Mouse (Mus musculus) hindbrain, embryonic 11.5 days (tissue): Measurements from ENCODE around the gene Btg2. TPM values are rescaled to one million over a fixed set of nuclear protein-coding genes. Genes with fewer than 3 reads are reported as not detected.

Source experiments
- ATAC-seq: fragments of 200-750 bp; cut with Nextera tagmentation; 2 replicates; pipeline ENCODE4 v1.8.0; 2017; ENCODE audit warnings: mild to moderate bottlenecking, moderate TSS enrichment, moderate library complexity; ENCODE audit not compliant: low FRiP score
- DNase-seq: peaks from one replicate; pipeline ENCODE4 v3.0.0-alpha.2; 2015; ENCODE audit warnings: low spot score
- H3K27ac ChIP-seq: fragments of 300-500 bp; sonication (generic); 2 replicates; pipeline ENCODE4 v1.5.1; 2014; ENCODE audit warnings: mild to moderate bottlenecking, low read depth, low read length
- H3K27me3 ChIP-seq: fragments of 300-500 bp; sonication (generic); 2 replicates; pipeline ENCODE4 v1.6.1; 2014; ENCODE audit warnings: mild to moderate bottlenecking, low read length, moderate library complexity, mixed read lengths; ENCODE audit not compliant: control insufficient read depth, insufficient read depth
- H3K36me3 ChIP-seq: fragments of 300-500 bp; sonication (generic); 2 replicates; pipeline ENCODE4 v1.6.1; 2014; ENCODE audit warnings: mild to moderate bottlenecking, low read length, moderate library complexity, mixed read lengths; ENCODE audit not compliant: control insufficient read depth, insufficient read depth
- H3K4me1 ChIP-seq: fragments of 300-500 bp; sonication (generic); replicated peaks from 2 replicates; pipeline ENCODE4 v1.6.1; 2014; ENCODE audit warnings: low read length, mixed read lengths; ENCODE audit not compliant: control insufficient read depth, insufficient read depth
- H3K4me2 ChIP-seq: fragments of 300-500 bp; sonication (generic); replicated peaks from 2 replicates; pipeline ENCODE4 v1.6.1; 2014; ENCODE audit warnings: mild to moderate bottlenecking, low read depth, low read length
- H3K4me3 ChIP-seq: fragments of 300-500 bp; sonication (generic); 2 replicates; pipeline ENCODE4 v1.5.1; 2014; ENCODE audit warnings: low read depth, low read length
- H3K9ac ChIP-seq: fragments of 300-500 bp; sonication (generic); 2 replicates; pipeline ENCODE4 v1.6.1; 2014; ENCODE audit warnings: low read depth, low read length
- H3K9me3 ChIP-seq: fragments of 300-500 bp; sonication (generic); 2 replicates; pipeline ENCODE4 v1.6.1; 2016; ENCODE audit warnings: low read length; ENCODE audit not compliant: control insufficient read depth
- WGBS: fragments of 180-500 bp; shearing (Covaris S2); extraction: QIAGEN DNeasy Blood & Tissue Kit; methylation state at CpG from one replicate; pipeline ENCODE4 v1.1.7; 2014; 5-methylcytosine and 5-hydroxymethylcytosine counted together
- polyA plus RNA-seq: library from polyadenylated mRNA; unstranded; fragments of >200 nt; fragmentation: Nextera tagmentation; extraction: Ambion mirVana; gene quantifications from 2 replicates; pipeline ENCODE4 v1.2.1, GENCODE M21; 2014

The Btg2 gene
- polyA plus RNA-seq, 1 experiment from 2014 or later = 107 TPM

DNA sequence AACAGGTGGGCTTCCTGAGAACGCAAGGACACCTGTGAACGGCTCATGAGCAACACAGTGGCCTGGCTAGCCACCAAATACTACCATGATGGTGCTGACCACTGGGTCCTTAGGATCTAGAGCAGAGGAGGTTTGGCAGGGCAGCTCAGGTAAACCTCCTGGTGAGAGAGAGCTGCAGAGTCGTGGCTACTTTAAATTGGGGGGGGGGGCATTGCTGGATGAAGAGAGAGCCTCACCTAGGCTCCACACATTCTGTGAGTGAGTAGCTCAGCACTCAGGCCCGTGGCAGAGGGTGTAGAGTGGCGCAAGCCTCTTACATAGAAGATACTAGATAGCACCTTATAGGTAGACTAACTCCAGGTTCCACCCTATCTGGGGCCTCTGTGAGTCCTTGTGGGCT lies 21.5 kb upstream of the Btg2 start:
- no peak overlapping the region for H3K4me2 ChIP-seq
- ATAC-seq (no peak), DNase-seq (no peak)
- no peak overlapping the region for H3K9ac ChIP-seq
- H3K4me3 ChIP-seq = no peak overlapping the region
- peaks cover 9% of the 10 kb centered on the region; the same call in 1 of the 2 replicates for H3K4me1 ChIP-seq
- H3K27me3 ChIP-seq = no peaks in the 10 kb centered on the region
- no peaks in the 10 kb centered on the region for H3K36me3 ChIP-seq
- no peak overlapping the region for H3K27ac ChIP-seq
- WGBS = 82% methylated on average over 5 of the region's 5 CpGs
- H3K9me3 ChIP-seq = no peaks in the 10 kb centered on the region

DNA sequence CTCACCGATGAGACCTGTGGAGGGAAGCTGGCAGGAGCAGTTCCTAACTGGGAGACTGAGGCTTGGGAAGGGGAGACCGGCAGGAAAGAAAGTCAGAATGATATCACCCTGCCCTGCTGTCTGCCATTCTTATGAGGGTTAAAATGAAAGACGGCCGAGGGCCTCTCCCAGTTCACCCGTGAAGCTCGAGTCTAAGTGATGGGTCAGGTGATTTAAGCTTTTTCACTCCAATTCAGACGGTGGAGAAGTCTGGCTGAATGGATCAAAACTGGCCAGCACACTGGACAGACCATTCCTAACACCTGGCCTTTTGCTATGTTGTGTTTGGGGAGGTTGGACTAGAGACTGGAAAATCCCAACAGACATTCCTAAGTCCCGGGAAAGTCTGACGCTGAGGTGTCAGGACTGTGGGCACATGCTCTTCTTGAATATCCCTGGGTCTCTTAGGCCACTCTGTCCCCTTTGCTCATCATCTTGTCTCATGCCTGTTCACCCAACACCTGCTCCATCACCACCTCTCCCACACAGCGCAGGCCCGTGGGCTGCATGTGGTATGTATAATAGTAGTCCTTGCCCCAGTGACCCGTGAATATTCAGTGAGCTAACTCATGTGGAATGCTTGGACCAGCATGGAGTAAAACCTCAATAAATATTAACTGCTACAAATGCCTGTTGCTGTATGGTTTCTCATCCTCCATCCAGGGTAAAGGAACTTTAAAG lies 20.8 kb upstream of the Btg2 start:
- no peaks in the 10 kb centered on the region for H3K9me3 ChIP-seq
- peak overlapping the region; percentile 63 for H3K4me2 ChIP-seq
- no peaks in the 10 kb centered on the region for H3K36me3 ChIP-seq
- ATAC-seq (no peak), DNase-seq (no peak)
- WGBS = 31% methylated on average over 12 of the region's 12 CpGs
- H3K4me3 ChIP-seq = peak overlapping the region; percentile 34
- peak overlapping the region; percentile 38 for H3K9ac ChIP-seq
- H3K4me1 ChIP-seq = peaks cover 9% of the 10 kb centered on the region; the same call in 1 of the 2 replicates
- H3K27me3 ChIP-seq = no peaks in the 10 kb centered on the region
- H3K27ac ChIP-seq = peak overlapping the region; percentile 75

DNA sequence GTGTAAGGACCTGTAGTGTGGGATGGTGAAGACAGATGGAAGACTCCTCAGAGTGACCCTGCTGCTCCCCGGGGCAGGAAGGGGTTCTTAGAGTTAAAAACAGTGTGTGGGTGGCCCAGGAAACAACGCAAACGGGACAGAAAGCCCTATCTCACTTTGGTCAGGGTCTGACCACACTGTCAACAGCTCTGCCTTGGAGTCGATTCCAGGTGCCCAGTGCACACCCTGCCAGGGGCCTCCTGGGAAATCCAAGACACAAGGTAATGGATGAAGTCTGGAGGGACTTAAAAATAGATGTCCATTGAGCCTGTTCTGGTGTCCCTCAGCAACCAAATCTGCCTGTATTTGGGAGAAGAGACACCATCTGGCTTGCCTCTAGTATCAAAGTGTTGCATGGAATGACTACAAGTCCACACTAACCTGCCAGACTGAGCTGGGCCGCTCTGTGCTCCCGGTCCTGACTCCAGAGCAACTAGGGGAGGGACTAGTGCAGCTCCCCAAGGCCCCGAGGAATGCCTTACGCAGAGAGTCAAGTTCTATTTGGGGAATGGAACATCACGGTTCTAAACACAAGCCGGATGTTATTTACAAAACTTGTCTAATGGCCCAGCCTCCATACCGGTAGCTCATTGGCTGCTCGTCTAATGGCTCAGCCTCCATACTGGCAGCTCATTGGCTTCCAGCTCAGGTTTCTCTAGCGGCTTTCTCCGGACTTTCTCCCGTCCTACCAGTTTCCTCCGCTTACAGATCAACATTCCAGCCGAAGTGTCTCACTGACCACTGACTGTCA lies 20.0 kb upstream of the Btg2 start:
- Histone ChIP-seq H3K27me3 (no peaks in the 10 kb centered on the region), H3K4me1 (peaks cover 9% of the 10 kb centered on the region; the same call in 1 of the 2 replicates)
- peak; percentile 77 for DNase-seq

DNA sequence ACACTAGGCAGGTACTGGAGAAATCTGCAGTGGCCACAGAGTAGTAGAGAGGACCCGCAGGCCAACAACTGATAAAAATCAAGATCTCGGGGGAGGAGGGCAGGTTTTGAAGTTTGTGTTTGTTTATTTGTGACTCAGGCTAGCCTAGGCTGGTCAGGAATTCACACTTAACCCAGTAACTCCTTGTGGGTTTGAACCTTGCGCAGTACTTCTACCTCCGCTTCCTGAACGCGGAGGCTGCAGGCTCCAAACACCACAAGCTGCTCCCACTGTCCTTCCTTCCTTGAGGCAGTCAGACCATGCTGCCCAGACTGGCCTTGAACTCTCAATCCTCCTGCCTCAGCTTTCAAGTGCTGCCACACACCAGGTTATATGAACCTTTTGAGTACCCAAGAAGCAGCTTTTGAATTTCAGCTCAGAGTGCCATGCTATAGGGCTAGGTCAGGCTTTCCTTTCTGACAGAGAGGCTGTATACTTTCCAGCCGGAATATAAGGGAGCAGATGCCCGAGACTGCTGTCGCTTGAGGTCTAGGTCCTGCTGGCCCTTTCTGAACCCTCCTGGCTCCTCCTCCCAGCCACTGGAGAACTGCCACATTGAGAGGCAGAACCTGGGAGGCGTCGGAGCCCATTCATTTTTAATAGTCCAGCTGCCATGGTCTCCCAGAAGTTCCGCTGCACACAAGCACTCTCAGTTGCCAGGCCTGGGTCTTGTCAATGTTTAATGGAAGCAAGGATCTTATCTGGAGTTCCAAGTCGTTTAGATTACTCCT lies 19.2 kb upstream of the Btg2 start:
- Histone ChIP-seq H3K4me1 (peaks cover 13% of the 10 kb centered on the region), H3K4me3 (no peak overlapping the region), H3K36me3 (no peaks in the 10 kb centered on the region), H3K9ac (no peak overlapping the region), H3K27ac (peak overlapping the region; percentile 75), H3K4me2 (peak overlapping the region; percentile 63), H3K9me3 (no peaks in the 10 kb centered on the region), H3K27me3 (no peaks in the 10 kb centered on the region)
- 72% methylated on average over 13 of the region's 13 CpGs for WGBS
- ATAC-seq (no peak), DNase-seq (no peak)

More for the DNA sequence above, 20.0 kb upstream of the Btg2 start:
- H3K9me3 ChIP-seq = no peaks in the 10 kb centered on the region
- peak overlapping the region; percentile 63 for H3K4me2 ChIP-seq
- 10% methylated on average over 17 of the region's 17 CpGs for WGBS
- H3K9ac ChIP-seq = peak overlapping the region; percentile 38
- peak overlapping the region; percentile 34 for H3K4me3 ChIP-seq
- ATAC-seq = peak; percentile 73
- peak overlapping the region; percentile 75 for H3K27ac ChIP-seq
- no peaks in the 10 kb centered on the region for H3K36me3 ChIP-seq

DNA sequence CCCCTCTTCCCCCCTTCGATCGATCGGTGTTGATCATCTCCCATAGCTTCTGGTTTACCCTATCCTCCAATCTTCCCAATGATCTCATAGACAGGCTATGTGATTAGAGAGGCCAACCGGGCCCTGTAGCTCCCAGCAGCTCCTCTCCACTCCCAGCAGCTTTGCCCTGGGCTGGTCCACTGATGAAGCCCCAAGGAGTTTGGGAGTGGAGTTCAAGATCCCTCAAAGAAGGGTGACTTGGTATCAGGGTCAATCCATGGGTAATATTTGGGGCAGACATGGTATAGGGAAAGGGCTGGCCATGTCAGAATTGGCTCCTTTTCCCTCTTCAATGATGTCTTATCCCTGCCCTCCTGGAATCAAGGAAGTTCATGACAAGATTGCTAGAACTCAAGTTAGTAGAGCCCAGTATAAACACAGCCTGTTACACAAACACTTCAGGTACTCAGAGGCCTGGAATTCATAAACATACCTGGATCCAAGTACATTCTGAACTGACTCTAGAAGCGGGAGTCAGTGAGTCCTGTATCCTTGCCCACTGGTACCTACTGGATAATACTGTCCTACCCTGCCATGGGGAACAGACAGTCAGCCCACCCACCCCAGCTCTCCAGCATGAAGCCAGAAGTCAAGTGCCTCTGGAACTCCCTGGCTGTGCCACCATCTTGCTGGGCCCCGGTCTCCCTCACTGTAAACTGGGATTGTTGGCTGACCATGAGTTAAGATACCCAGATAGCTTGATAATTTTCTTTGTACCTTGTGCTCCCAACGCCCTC lies 18.3 kb upstream of the Btg2 start:
- Histone ChIP-seq H3K36me3 (no peaks in the 10 kb centered on the region), H3K4me2 (no peak overlapping the region), H3K4me1 (peaks cover 14% of the 10 kb centered on the region), H3K27ac (peak overlapping the region; percentile 56), H3K27me3 (no peaks in the 10 kb centered on the region), H3K4me3 (no peak overlapping the region), H3K9ac (no peak overlapping the region), H3K9me3 (no peaks in the 10 kb centered on the region)
- WGBS = 91% methylated on average over 7 of the region's 7 CpGs
- DNase-seq (no peak), ATAC-seq (no peak)

DNA sequence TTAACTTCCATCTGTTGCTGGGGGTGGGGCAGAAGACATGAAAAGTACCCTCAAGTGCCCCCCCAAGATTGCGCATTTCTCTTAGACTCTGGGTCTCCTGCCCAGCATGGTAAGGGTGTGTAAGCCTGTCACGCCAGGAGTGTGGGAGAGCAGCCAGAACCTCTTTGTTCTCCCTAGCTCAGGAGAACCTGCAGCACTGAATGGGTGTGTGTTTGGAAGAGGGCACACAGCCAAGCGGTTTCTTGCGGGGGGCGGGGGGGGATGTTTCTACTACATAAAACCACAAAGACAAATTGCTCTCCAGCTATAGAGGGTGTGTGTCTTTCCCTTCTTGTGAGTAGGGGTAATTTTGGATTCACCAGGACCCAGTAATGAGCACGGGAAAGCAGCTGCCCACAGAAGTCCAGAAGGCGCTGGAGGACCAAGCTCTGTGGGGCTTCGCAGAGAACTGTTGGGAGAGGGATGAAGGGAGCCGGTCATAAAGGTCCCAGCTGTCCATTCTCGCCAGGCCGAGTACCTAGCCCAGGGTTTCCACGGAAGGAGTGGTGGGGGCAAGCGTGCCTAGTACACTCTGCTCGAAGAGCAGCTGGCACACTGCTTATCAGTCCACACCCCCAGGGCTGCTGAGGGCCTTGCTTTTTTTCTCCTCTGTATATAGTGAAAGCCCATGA lies 17.5 kb upstream of the Btg2 start:
- Histone ChIP-seq H3K36me3 (no peaks in the 10 kb centered on the region), H3K4me1 (peaks cover 14% of the 10 kb centered on the region), H3K4me3 (no peak overlapping the region), H3K27me3 (no peaks in the 10 kb centered on the region), H3K27ac (peak overlapping the region; percentile 56), H3K9ac (no peak overlapping the region), H3K9me3 (no peaks in the 10 kb centered on the region), H3K4me2 (no peak overlapping the region)
- DNase-seq = peak; percentile 37
- 56% methylated on average over 14 of the region's 14 CpGs for WGBS
- peak; percentile 70 for ATAC-seq

DNA sequence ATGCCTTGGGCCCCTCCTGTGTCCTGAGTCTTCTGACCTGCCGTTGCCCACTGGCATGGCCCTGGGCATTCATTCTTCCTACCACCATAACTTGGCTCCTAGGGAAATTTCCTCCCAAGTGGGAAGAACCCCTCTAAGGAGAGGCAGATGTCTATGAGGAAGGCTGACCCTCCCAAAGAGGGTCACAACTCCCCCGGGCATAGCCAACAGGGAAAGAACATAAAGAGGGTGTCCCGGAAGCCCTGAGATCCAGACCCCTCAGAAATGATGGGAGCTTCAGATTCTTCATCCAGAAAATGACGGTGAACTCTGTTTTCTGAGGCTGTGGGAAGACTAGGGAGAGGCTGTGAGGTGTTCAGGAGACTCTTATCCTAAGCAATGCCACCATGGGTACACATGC lies 16.8 kb upstream of the Btg2 start:
- Histone ChIP-seq H3K27me3 (no peaks in the 10 kb centered on the region), H3K4me1 (peaks cover 14% of the 10 kb centered on the region), H3K4me2 (no peak overlapping the region), H3K9ac (no peak overlapping the region), H3K9me3 (no peaks in the 10 kb centered on the region), H3K27ac (peak overlapping the region; percentile 56), H3K4me3 (no peak overlapping the region), H3K36me3 (no peaks in the 10 kb centered on the region)
- WGBS = 83% methylated on average over 4 of the region's 4 CpGs
- DNase-seq (no peak), ATAC-seq (no peak)
